Mouse (Mus musculus) lung, embryonic 14.5 days (tissue): ENCODE measurements around the gene AI481877. TPM values are rescaled to one million over a fixed set of nuclear protein-coding genes. Genes with fewer than 3 reads are reported as not detected.

Experiments used
- ATAC-seq: fragments of 200-750 bp; cut with Nextera tagmentation; 2 replicates; pipeline ENCODE4 v1.8.0; 2017; ENCODE audit warnings: mild to moderate bottlenecking, moderate TSS enrichment, moderate library complexity; ENCODE audit not compliant: insufficient read depth
- DNase-seq: peaks from one replicate; pipeline ENCODE4 v3.0.0-alpha.2; 2015
- H3K27ac ChIP-seq: fragments of 300-500 bp; sonication (generic); 2 replicates; pipeline ENCODE4 v1.5.1; 2014; ENCODE audit warnings: low read depth, mild to moderate bottlenecking, moderate library complexity
- H3K27me3 ChIP-seq: fragments of 300-500 bp; sonication (generic); 2 replicates; pipeline ENCODE4 v1.6.1; 2014; ENCODE audit warnings: low read length, control low read depth; ENCODE audit not compliant: insufficient read depth
- H3K36me3 ChIP-seq: fragments of 300-500 bp; sonication (generic); 2 replicates; pipeline ENCODE4 v1.6.1; 2014; ENCODE audit warnings: control low read depth; ENCODE audit not compliant: insufficient read depth
- H3K4me1 ChIP-seq: fragments of 300-500 bp; sonication (generic); 2 replicates; pipeline ENCODE4 v1.6.1; 2014; ENCODE audit warnings: antibody characterized with exemption, control low read depth; ENCODE audit not compliant: insufficient read depth
- H3K4me2 ChIP-seq: fragments of 300-500 bp; sonication (generic); 2 replicates; pipeline ENCODE4 v1.6.1; 2014; ENCODE audit warnings: mild to moderate bottlenecking
- H3K4me3 ChIP-seq: fragments of 300-500 bp; sonication (generic); 2 replicates; pipeline ENCODE4 v1.5.1; 2014; ENCODE audit warnings: low read depth, low read length
- H3K9ac ChIP-seq: fragments of 300-500 bp; sonication (generic); 2 replicates; pipeline ENCODE4 v1.6.1; 2014
- H3K9me3 ChIP-seq: fragments of 300-500 bp; sonication (generic); 2 replicates; pipeline ENCODE4 v1.6.1; 2016; ENCODE audit warnings: low read depth, low read length, control low read depth
- CTCF ChIP-seq: IDR thresholded peaks from 2 replicates; pipeline ENCODE4 v1.5.1; 2016; ENCODE audit warnings: antibody characterized with exemption, low read depth
- WGBS: fragments of 180-500 bp; shearing (Covaris S2); extraction: QIAGEN DNeasy Blood & Tissue Kit; methylation state at CpG from one replicate; pipeline ENCODE4 v1.1.7; 2014; 5-methylcytosine and 5-hydroxymethylcytosine counted together
- polyA plus RNA-seq: library from polyadenylated mRNA; unstranded; fragments of >200 nt; fragmentation: Nextera tagmentation; extraction: Ambion mirVana; gene quantifications from 2 replicates; pipeline ENCODE4 v1.2.1, GENCODE M21; 2014

AI481877 gene
- polyA plus RNA-seq, 1 experiment from 2014 or later = not detected

- no peak overlapping the region for H3K9ac ChIP-seq
- H3K36me3 ChIP-seq = no peaks in the 10 kb centered on the region
- H3K4me3 ChIP-seq = no peak overlapping the region
- ATAC-seq = no peak
- DNase-seq = no peak
- no peaks in the 10 kb centered on the region for H3K4me1 ChIP-seq
- no peak overlapping the region for H3K27ac ChIP-seq
- 9% methylated on average over 1 of the region's 1 CpGs for WGBS
- no peak for TF ChIP-seq CTCF
- no peaks in the 10 kb centered on the region for H3K27me3 ChIP-seq
- H3K9me3 ChIP-seq = no peaks in the 10 kb centered on the region
- H3K4me2 ChIP-seq = no peak overlapping the region
Observed at GRCm38 (mm10) chr4:59089391-59089790, 49.4 kb downstream of the AI481877 start.

- Histone ChIP-seq H3K27me3 (no peaks in the 10 kb centered on the region), H3K4me2 (no peak overlapping the region), H3K4me3 (no peak overlapping the region), H3K9me3 (no peaks in the 10 kb centered on the region), H3K27ac (no peak overlapping the region), H3K36me3 (no peaks in the 10 kb centered on the region), H3K9ac (no peak overlapping the region), H3K4me1 (no peaks in the 10 kb centered on the region)
- WGBS = 72% methylated on average over 2 of the region's 2 CpGs
- TF ChIP-seq CTCF = no peak
- ATAC-seq (no peak), DNase-seq (no peak)
Observed at GRCm38 (mm10) chr4:59083430-59083829, 55.4 kb downstream of the AI481877 start.

GRCm38 (mm10) chr4:59069276-59069675 is 69.5 kb downstream of the AI481877 start:
- H3K36me3 ChIP-seq = no peaks in the 10 kb centered on the region

GRCm38 (mm10) chr4:59062526-59062925 is 76.3 kb downstream of the AI481877 start:
- TF ChIP-seq CTCF = no peak
- Histone ChIP-seq H3K27me3 (no peaks in the 10 kb centered on the region), H3K4me3 (no peak overlapping the region), H3K36me3 (no peaks in the 10 kb centered on the region), H3K4me2 (no peak overlapping the region), H3K4me1 (no peaks in the 10 kb centered on the region), H3K27ac (no peak overlapping the region), H3K9me3 (no peaks in the 10 kb centered on the region), H3K9ac (no peak overlapping the region)
- DNase-seq (no peak), ATAC-seq (no peak)
- WGBS = 73% methylated on average over 12 of the region's 12 CpGs

More at GRCm38 (mm10) chr4:59069276-59069675, 69.5 kb downstream of the AI481877 start:
- Histone ChIP-seq H3K9ac (no peak overlapping the region), H3K27me3 (no peaks in the 10 kb centered on the region), H3K4me1 (no peaks in the 10 kb centered on the region), H3K4me3 (no peak overlapping the region), H3K27ac (no peak overlapping the region), H3K4me2 (no peak overlapping the region), H3K9me3 (no peaks in the 10 kb centered on the region)
- ATAC-seq (no peak), DNase-seq (no peak)
- 29% methylated on average over 3 of the region's 3 CpGs for WGBS
- no peak for TF ChIP-seq CTCF

GRCm38 (mm10) chr4:59057929-59058328 is 80.9 kb downstream of the AI481877 start:
- ATAC-seq = no peak
- Histone ChIP-seq H3K9ac (no peak overlapping the region), H3K36me3 (no peaks in the 10 kb centered on the region), H3K4me3 (no peak overlapping the region), H3K4me2 (no peak overlapping the region), H3K27me3 (no peaks in the 10 kb centered on the region), H3K4me1 (no peaks in the 10 kb centered on the region), H3K27ac (no peak overlapping the region), H3K9me3 (no peaks in the 10 kb centered on the region)
- DNase-seq = no peak
- TF ChIP-seq CTCF = no peak
- 81% methylated on average over 3 of the region's 3 CpGs for WGBS

DNA sequence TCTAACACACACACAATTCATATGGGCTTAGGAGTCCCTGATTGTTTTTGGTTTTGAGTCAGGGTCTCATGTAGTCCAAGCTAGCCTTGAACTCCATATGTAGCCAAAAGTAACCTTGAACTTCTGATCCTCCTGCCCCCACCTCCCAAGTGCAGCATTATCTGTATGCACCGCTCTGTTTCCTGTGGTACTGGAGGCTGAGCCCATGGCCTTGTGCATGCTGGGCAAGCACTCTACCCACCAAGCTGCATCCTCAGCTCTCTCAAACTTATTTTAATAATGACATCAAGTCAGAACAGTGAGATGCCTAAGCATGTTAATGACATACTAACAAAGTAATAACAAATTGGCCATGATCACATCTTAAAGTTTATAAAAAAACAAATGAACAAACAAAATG is 87.7 kb downstream of the AI481877 start:
- ATAC-seq = no peak
- 88% methylated on average over 1 of the region's 1 CpGs for WGBS
- no peak for TF ChIP-seq CTCF

GRCm38 (mm10) chr4:59047222-59047621 is 91.6 kb downstream of the AI481877 start:
- H3K27ac ChIP-seq = no peak overlapping the region
- no peaks in the 10 kb centered on the region for H3K27me3 ChIP-seq
- H3K4me1 ChIP-seq = no peaks in the 10 kb centered on the region
- DNase-seq (no peak), ATAC-seq (no peak)
- no peak overlapping the region for H3K9ac ChIP-seq
- H3K9me3 ChIP-seq = no peaks in the 10 kb centered on the region; the same call in 1 of the 2 replicates
- H3K4me2 ChIP-seq = no peak overlapping the region
- H3K36me3 ChIP-seq = 0 out of 2 replicates have a peak, but pooled peaks cover 5% of the 10 kb centered on the region
- WGBS = 37% methylated on average over 3 of the region's 3 CpGs
- no peak overlapping the region for H3K4me3 ChIP-seq
- no peak for TF ChIP-seq CTCF

More for the DNA sequence above, 87.7 kb downstream of the AI481877 start:
- Histone ChIP-seq H3K4me2 (no peak overlapping the region), H3K9ac (no peak overlapping the region), H3K36me3 (no peaks in the 10 kb centered on the region), H3K27me3 (no peaks in the 10 kb centered on the region), H3K4me3 (no peak overlapping the region), H3K4me1 (no peaks in the 10 kb centered on the region), H3K9me3 (no peaks in the 10 kb centered on the region), H3K27ac (no peak overlapping the region)
- no peak for DNase-seq

- H3K9ac ChIP-seq = no peak overlapping the region
- H3K36me3 ChIP-seq = peaks cover 17% of the 10 kb centered on the region; the same call in 1 of the 2 replicates
- TF ChIP-seq CTCF = no peak
- H3K27me3 ChIP-seq = no peaks in the 10 kb centered on the region
- no peaks in the 10 kb centered on the region; the same call in 1 of the 2 replicates for H3K9me3 ChIP-seq
- WGBS = 61% methylated on average over 6 of the region's 6 CpGs
- ATAC-seq (no peak), DNase-seq (no peak)
- H3K4me1 ChIP-seq = no peaks in the 10 kb centered on the region
- H3K27ac ChIP-seq = no peak overlapping the region
- no peak overlapping the region for H3K4me3 ChIP-seq
- H3K4me2 ChIP-seq = no peak overlapping the region
Observed at GRCm38 (mm10) chr4:59043891-59044290, 94.9 kb downstream of the AI481877 start.
